Mouse (Mus musculus) stomach, embryonic 16.5 days (tissue): ENCODE results near the gene Tnfsf13b. TPM values are rescaled to one million over a fixed set of nuclear protein-coding genes. Genes with fewer than 3 reads are reported as not detected.

Experiments
- ATAC-seq: fragments of 200-750 bp; cut with Nextera tagmentation; 2 replicates; pipeline ENCODE4 v1.8.0; 2017; ENCODE audit warnings: moderate number of reproducible peaks, moderate TSS enrichment; ENCODE audit not compliant: insufficient read depth, low FRiP score
- H3K27ac ChIP-seq: fragments of 300-500 bp; sonication (generic); 2 replicates; pipeline ENCODE4 v1.5.1; 2014; ENCODE audit warnings: low read length
- H3K27me3 ChIP-seq: fragments of 300-500 bp; sonication (generic); 2 replicates; pipeline ENCODE4 v1.6.1; 2014; ENCODE audit warnings: low read length, control low read depth, mixed read lengths; ENCODE audit not compliant: control insufficient read depth, insufficient read depth
- H3K36me3 ChIP-seq: fragments of 300-500 bp; sonication (generic); 2 replicates; pipeline ENCODE4 v1.6.1; 2014; ENCODE audit warnings: low read length; ENCODE audit not compliant: control insufficient read depth, insufficient read depth
- H3K4me1 ChIP-seq: fragments of 300-500 bp; sonication (generic); 2 replicates; pipeline ENCODE4 v1.6.1; 2014; ENCODE audit warnings: low read length, control low read depth, mixed read lengths; ENCODE audit not compliant: control insufficient read depth, insufficient read depth
- H3K4me2 ChIP-seq: fragments of 300-500 bp; sonication (generic); 2 replicates; pipeline ENCODE4 v1.6.1; 2014; ENCODE audit warnings: low read depth, low read length, mixed read lengths
- H3K4me3 ChIP-seq: fragments of 300-500 bp; sonication (generic); replicated peaks from 2 replicates; pipeline ENCODE4 v1.5.1; 2014; ENCODE audit warnings: mild to moderate bottlenecking, low read length
- H3K9ac ChIP-seq: fragments of 300-500 bp; sonication (generic); 2 replicates; pipeline ENCODE4 v1.6.1; 2014; ENCODE audit warnings: low read length
- H3K9me3 ChIP-seq: fragments of 300-500 bp; sonication (generic); replicated peaks from 2 replicates; pipeline ENCODE4 v1.6.1; 2016; ENCODE audit warnings: low read length, control low read depth; ENCODE audit not compliant: control insufficient read depth
- WGBS: fragments of 180-500 bp; shearing (Covaris S2); extraction: QIAGEN DNeasy Blood & Tissue Kit; methylation state at CpG from one replicate; pipeline ENCODE4 v1.1.7; 2014; 5-methylcytosine and 5-hydroxymethylcytosine counted together
- polyA plus RNA-seq: library from polyadenylated mRNA; unstranded; fragments of >200 nt; fragmentation: Nextera tagmentation; extraction: Ambion mirVana; gene quantifications from 2 replicates; pipeline ENCODE4 v1.2.1, GENCODE M21; 2015

Gene Tnfsf13b
- polyA plus RNA-seq = 0.26 and 0.28 TPM in 2 replicates

- Histone ChIP-seq H3K27me3 (no peaks in the 10 kb centered on the region), H3K9me3 (no peaks in the 10 kb centered on the region), H3K4me2 (peak within 1 kb of the TSS; percentile 57), H3K27ac (no peak within 1 kb of the TSS), H3K9ac (peak within 1 kb of the TSS; percentile 57; the same call in 1 of the 2 replicates), H3K4me1 (0 out of 2 replicates have a peak, but pooled peaks cover 7% of the 10 kb centered on the region), H3K4me3 (peak within 1 kb of the TSS; percentile 43), H3K36me3 (no peaks in the 10 kb centered on the region)
- 57% methylated on average over 16 of the region's 16 CpGs for WGBS
- ATAC-seq = no peak
Measured at GRCm38 (mm10) chr8:10006156-10006985, at the start of gene Tnfsf13b. TSS of gene Tnfsf13b (plus strand) at chr8:10006467.

- Histone ChIP-seq H3K4me2 (no peak overlapping the region), H3K4me1 (no peaks in the 10 kb centered on the region), H3K36me3 (no peaks in the 10 kb centered on the region), H3K4me3 (no peak overlapping the region), H3K9ac (no peak overlapping the region), H3K9me3 (no peaks in the 10 kb centered on the region), H3K27ac (peak overlapping the region; percentile 53; the same call in 1 of the 2 replicates), H3K27me3 (no peaks in the 10 kb centered on the region)
- 36% methylated on average over 4 of the region's 4 CpGs for WGBS
- peak; percentile 33; the same call in 1 of the 2 replicates for ATAC-seq
Measured at GRCm38 (mm10) chr8:9958338-9958737, 47.9 kb upstream of the Tnfsf13b start.

GRCm38 (mm10) chr8:9959919-9960318 is 46.3 kb upstream of the Tnfsf13b start:
- Histone ChIP-seq H3K27ac (no peak overlapping the region), H3K4me2 (no peak overlapping the region), H3K4me3 (no peak overlapping the region), H3K4me1 (no peaks in the 10 kb centered on the region), H3K27me3 (no peaks in the 10 kb centered on the region), H3K36me3 (no peaks in the 10 kb centered on the region), H3K9me3 (no peaks in the 10 kb centered on the region), H3K9ac (no peak overlapping the region)
- WGBS = 82% methylated on average over 2 of the region's 2 CpGs
- no peak for ATAC-seq

GRCm38 (mm10) chr8:9971866-9972265 is 34.4 kb upstream of the Tnfsf13b start:
- ATAC-seq = no peak
- Histone ChIP-seq H3K36me3 (no peaks in the 10 kb centered on the region), H3K9ac (no peak overlapping the region), H3K4me3 (no peak overlapping the region), H3K27me3 (no peaks in the 10 kb centered on the region), H3K4me2 (no peak overlapping the region), H3K27ac (no peak overlapping the region), H3K9me3 (no peaks in the 10 kb centered on the region), H3K4me1 (peaks cover 10% of the 10 kb centered on the region)
- 96% methylated on average over 9 of the region's 9 CpGs for WGBS

- Histone ChIP-seq H3K27me3 (no peaks in the 10 kb centered on the region), H3K9ac (peak overlapping the region; percentile 23; the same call in 1 of the 2 replicates), H3K4me1 (peaks cover 24% of the 10 kb centered on the region), H3K36me3 (no peaks in the 10 kb centered on the region), H3K4me3 (peak overlapping the region; percentile 82), H3K9me3 (no peaks in the 10 kb centered on the region), H3K27ac (no peak overlapping the region), H3K4me2 (peak overlapping the region; percentile 85)
- ATAC-seq = no peak
- WGBS = 29% methylated on average over 5 of the region's 5 CpGs
Measured at GRCm38 (mm10) chr8:9975276-9975675, 31.0 kb upstream of the Tnfsf13b start.

- ATAC-seq = peak; percentile 95
- WGBS = under 1% methylated on average over 47 of the region's 47 CpGs
- H3K27ac ChIP-seq = peak overlapping the region; percentile 54
- no peaks in the 10 kb centered on the region for H3K36me3 ChIP-seq
- no peaks in the 10 kb centered on the region for H3K9me3 ChIP-seq
- peaks cover 24% of the 10 kb centered on the region for H3K4me1 ChIP-seq
- H3K4me2 ChIP-seq = peak overlapping the region; percentile 85
- H3K4me3 ChIP-seq = peak overlapping the region; percentile 82
- peak overlapping the region; percentile 80 for H3K9ac ChIP-seq
- H3K27me3 ChIP-seq = no peaks in the 10 kb centered on the region
Measured at GRCm38 (mm10) chr8:9975898-9976611, 30.2 kb upstream of the Tnfsf13b start.

GRCm38 (mm10) chr8:9977016-9977415 is 29.3 kb upstream of the Tnfsf13b start:
- peak overlapping the region; percentile 92 for H3K9ac ChIP-seq
- H3K36me3 ChIP-seq = no peaks in the 10 kb centered on the region
- H3K27ac ChIP-seq = peak overlapping the region; percentile 92
- peaks cover 24% of the 10 kb centered on the region for H3K4me1 ChIP-seq
- ATAC-seq = no peak
- H3K9me3 ChIP-seq = no peaks in the 10 kb centered on the region
- peak overlapping the region; percentile 70 for H3K4me2 ChIP-seq
- no peaks in the 10 kb centered on the region for H3K27me3 ChIP-seq
- H3K4me3 ChIP-seq = peak overlapping the region; percentile 84
- WGBS = 34% methylated on average over 15 of the region's 15 CpGs

GRCm38 (mm10) chr8:9977573-9978314 is 28.5 kb upstream of the Tnfsf13b start, which contains the start of the genes Lig4 and Abhd13:
TSS of gene Lig4 (minus strand) at chr8:9977686.
TSS of gene Abhd13 (plus strand) at chr8:9977707.
- peak within 1 kb of the TSS; percentile 92 for H3K27ac ChIP-seq
- H3K4me1 ChIP-seq = peaks cover 24% of the 10 kb centered on the region
- H3K27me3 ChIP-seq = no peaks in the 10 kb centered on the region
- H3K36me3 ChIP-seq = no peaks in the 10 kb centered on the region
- peak within 1 kb of the TSS; percentile 84 for H3K4me3 ChIP-seq
- H3K4me2 ChIP-seq = peak within 1 kb of the TSS; percentile 70
- WGBS = under 1% methylated on average over 68 of the region's 68 CpGs
- H3K9me3 ChIP-seq = no peaks in the 10 kb centered on the region
- peak; percentile 80 for ATAC-seq
- H3K9ac ChIP-seq = peak within 1 kb of the TSS; percentile 92
